Mouse (Mus musculus) frontal cortex, postnatal 14 days (tissue): ENCODE results near the gene Il27ra.

Source experiments
- DNase-seq, 2 experiments: peaks; one replicate each; pipeline ENCODE4 v3.0.0; 2022; ENCODE audit warnings: low spot score in 2 of 2

The Il27ra gene

DNA sequence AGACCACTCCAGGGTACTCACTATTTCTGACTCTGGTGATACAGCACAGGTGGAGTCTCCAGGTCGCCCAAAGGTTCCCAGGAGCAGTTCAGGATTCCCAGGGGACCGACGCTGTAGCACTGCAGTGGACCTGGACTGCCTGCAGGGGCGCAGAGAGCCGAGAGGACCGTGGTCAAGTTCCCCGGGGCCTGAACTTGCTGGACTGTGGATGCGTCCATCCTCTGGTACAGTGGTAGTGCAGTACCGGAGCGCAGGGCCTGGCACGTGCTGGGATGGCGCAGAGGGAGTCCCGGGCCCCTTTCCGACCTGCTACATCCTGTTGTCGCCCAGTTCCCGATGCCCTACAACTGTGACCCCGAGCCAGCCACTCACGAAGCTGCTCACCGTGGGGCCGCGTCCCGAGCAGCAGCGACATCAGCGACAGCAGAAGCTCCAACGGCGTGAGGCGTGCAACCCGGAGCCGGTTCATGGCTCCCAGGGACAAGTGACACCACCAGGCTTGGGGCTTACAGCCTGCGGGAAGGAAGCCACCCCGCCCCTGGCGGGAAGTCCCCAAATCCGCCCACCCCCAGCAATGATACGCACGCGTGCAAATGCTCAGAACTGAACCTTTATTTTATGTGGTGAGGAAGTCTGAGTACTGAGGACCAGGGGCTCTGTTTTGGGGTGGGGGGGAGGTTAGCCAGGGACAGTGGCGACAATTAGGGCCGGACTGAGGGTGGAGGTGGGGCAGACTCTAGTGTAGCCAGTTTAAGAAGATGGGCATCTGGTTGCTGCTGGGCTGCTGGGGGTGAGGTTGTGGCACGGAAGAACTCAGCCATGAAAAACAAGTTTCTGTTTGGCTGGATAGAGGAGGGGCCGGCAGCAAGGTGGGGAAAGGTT lies at the start of gene Il27ra:
Gene Il27ra, minus strand, starts transcription at position 524 of the 882 bp plus-strand sequence.
- peak in 1 of 2 experiments; percentile 37 for DNase-seq

DNA sequence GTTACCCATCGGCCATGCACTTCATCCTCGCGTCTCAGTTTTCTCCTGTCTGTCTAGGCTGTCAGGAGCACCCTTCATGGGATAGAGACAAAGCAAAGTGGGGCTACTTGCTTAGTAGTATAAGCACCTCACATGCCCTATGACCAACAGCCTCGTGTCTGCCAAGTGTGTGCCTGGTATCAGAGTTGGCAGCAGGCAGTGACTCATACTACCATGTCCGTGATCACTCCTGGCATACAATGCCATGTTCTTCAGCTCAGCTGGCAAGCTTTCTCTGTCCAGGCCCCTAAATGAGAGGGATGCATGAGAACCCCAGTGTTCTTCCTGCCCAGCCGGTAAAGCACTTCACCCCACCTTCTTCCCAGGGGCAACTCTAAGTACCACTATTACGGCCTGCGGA lies 48.2 kb upstream of the Il27ra start:
- no peak for DNase-seq

DNA sequence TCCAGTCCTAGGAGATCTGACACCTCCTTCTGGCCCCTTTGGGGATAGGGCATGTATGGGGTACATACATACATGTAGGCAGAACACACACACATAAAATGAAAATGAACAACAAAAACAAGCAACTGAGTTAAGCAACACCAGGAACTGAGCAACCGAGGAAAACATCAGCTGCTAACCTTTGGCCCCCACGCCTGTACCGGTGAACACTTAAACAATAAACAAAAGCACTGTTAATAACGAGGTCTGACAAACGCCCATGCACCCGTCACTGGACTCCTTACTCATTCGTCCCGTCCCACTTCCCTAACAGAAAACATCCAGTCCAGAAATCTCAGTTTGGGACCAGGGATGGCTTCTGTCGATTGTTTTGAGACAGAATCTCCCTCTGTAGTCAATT lies 46.9 kb upstream of the Il27ra start:
- no peak for DNase-seq

DNA sequence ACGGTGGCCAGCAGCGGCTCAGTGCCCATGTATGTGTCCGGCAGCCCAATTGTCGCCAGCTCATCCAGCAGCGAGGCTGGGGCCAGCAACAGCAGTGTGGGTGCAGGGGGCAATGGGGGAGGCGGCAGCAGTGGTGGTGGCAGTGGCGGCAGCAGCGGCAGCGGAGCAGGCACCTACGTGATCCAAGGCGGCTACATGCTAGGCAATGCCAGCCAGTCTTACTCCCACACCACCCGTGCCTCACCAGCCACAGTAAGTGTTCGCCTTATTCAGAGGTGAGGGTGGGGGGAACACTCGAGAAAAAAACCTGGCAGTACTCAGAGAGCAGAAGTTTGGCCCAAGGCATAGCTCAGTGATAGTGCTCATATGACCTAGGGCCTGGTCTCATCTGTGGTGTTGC lies 45.4 kb upstream of the Il27ra start:
- no peak for DNase-seq

DNA sequence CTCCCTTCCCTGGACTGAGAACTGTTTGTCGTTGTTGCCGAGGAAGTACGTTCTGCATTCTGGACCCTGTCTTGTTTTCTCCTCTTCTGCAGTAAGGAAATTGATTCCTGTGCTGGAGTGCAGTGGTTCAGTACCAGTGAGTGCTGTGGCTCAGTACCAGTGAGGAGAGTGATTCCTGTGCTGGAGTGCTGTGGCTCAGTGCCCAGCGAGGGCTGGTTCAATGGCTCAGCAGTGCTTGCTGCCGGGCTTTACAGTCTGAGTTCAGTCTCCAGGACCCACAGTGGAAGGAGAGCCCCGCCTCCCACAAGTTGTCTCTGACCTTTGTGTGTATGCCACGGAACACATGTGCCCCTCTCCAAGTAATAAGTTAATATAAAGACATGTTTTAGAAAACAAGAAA lies 44.8 kb upstream of the Il27ra start:
- DNase-seq, result no peak

DNA sequence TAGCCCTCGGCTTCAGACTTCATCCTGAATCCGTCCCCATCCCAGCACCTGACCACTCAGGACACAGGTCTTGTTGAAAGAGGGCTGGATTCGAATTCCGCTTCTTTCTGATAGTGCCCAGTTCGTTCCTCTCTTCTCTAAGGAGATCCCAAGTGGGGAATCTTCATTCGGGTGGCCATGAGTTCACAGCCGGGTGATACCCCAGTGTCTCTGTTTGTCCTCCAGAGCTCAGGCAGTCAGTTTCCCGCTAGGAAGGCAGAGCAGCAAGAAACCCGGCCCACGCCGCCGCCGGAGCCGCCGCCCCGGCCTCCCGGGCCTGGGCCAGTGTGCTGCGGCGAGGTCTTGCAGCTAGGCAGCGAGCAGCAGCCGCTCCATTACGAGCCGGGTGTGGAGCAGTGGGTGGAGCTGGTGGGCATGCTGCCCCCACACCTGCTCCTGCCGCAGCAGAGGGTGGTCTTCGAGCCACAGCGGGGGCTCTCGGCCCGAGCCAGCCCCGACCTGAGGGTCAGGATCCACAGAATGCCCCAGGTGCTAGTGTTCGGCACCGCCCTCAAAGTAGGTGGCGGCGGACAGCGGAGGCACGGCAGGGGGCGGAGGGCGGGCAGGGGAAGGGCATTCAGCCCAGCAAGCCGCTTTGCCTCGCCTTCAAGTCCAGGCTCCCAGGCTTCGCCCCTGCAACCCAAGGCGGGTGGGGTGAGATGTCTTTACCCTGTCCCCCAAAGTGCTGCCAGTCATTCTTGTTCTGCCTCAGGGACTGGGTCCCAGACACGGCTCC lies 42.1 kb upstream of the Il27ra start:
- no peak for DNase-seq

DNA sequence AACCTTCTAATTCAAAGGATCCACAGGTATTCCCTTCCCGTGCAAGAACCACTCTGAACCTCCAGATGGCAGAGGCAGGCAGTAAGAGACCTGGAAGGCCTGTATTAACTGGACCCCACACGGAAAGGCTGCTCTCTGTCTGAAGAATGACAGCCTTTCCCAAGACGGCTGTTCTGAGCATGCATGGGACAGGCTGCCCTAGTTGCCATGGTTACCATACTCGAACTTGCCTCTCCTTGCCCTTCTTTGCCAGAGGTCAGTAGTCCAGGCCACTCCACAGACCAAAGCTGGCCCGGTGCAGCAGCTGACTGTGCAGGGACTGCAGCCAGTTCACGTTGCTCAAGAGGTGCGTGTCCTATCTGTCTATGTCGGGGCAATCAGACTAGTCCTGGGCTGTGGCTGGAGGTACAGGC lies 41.4 kb upstream of the Il27ra start:
- no peak for DNase-seq

DNA sequence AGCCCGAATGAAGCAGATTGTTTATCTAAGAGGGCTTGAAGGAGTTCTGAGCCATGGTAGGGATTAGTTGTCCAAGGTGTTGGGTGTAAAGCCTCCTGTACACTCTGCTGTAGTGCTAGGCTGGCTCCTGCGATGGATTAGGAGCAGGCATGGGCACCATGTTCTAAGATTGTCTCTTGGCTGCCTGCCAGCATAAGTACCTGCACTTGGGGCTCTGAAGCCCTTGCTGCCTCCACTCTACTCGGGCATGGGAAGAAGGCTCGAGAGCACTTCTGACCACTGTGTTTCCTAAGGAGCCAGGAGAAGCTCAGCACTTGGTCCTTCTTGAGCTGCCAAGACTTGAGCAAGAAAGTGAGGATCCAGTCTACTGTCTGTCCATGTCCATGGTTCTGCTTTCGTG lies 36.8 kb upstream of the Il27ra start:
- DNase-seq, result no peak

DNA sequence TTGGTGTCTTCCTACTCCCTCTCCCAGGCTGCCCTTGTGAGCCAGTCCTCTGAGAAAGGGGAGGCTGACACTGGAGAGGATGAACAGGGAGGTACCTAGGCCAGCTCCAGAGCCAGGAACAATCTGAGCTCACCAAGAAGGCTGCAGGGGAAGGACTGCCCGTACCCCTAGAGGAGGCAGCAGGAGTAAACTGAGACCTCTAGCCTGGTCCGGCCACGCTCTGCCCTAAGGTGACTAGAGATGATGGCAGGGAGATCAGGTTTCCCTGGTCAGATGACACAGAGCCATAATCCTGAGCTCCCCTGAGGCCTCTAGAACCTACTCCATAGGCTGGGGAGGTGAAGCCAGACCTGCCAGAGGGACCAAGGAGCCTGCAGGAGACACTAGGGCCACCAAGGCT lies 34.5 kb upstream of the Il27ra start:
- DNase-seq, result no peak

DNA sequence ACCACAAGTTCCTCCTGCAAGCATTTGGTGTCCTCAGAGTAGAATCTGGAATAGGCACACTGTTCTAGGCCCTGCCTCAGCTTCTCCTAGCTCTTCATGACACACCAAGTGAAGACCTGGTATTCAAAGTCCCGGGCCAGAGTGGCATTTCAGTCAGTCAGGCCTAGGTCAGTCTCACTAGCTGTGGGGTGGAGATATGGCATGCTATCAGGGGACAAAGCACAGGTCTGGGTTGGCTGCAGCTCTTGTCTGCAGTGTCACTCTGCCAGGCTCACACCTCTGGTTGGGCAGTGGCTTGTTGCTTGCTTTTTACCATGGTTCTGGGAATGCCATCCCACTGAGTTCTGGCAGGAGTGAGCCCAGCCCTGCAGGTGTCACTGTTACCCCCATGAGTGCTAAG lies 34.0 kb upstream of the Il27ra start:
- DNase-seq, result no peak

DNA sequence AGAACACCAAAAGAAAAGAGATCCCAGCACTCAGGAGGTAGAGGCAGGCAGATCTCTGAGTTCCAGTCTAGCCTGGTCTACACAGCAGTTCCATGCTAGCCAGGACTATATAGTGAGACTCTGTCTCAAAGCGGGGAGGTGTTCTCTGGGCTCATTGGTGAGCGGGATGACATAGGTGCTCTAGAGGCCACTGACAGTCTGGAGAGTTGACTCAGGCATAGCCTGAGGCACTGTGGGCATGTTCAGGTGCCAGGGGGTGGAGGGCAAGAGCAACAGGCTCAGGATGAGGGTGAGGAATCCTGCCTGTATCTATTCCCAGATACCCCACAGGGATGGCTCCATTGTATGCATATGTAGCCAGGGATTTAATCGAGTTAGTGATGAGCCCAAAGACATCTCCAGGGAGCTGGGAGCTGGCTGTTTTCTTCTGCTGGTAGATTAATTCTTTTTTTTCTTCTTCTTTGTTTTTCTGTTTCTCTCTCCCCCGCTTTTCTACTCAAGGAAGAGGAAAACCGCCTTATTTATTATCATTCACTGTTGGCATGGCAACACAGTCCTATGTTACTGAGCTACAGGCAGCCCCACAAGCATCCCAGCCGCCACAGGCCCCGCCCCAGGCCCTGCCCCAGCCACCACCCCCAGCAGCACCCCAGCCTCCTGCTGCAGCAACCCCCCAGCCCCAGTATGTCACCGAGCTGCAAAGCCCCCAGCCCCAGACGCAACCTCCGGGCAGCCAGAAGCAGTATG lies 31.0 kb upstream of the Il27ra start:
- no peak for DNase-seq

DNA sequence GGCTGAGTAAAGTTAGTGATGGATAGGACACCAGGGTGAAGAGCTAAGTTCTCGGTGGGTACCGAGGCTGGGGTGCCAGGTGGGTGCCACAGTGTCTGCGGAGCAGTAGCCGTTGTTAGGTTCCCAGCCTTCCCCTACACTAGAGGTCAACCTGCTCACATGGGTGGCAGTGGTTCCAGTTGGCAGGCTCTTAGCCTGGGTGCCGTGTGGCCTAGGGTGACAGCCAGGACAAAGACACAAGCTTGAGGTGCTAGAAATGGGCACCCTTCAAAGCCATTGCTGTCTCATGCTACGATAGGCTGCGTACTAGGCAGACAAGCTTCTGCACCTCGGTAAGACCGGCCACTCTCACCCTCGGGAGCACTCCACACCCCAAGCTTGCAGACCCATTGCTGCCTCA lies 29.9 kb upstream of the Il27ra start:
- no peak for DNase-seq

DNA sequence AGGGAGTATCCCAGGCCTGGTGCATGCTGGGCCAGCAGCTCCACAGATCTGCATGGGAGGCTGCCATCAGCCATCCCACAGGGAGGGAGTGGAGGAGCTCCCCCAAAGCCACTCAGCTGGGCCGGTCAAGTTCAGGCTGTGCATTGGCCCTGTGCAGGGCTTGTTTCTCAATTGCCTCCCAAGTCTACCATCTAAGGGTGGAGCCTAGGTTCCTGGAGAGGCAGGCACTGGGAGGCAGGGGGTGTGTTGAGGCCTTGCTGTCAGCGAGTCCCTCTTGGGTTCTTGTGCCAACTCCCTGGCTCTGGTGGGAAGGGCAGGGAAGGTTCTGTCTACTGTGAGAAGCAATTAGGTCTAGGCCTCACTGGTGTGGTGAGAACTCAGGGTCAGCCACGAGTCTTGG lies 29.5 kb upstream of the Il27ra start:
- no peak for DNase-seq

DNA sequence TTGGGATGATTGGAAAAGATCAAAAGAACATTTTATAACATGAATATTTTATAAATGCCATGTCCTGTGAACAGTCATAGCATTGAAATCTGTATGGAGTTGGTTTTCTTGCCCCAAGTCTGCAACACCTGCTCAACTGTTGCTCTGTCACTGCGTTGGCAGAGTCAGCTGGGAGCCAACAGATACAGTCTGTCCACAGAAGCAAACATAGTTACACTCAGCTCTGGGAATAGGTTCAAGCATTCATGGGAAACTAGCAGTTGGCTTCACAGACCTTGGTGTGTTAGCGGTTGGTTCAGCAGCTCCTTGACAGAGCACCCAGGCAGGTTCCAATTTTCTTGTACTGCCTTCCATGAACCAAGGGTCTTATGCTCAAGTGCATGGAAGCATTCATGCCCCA lies 28.3 kb upstream of the Il27ra start:
- peak in 1 of 2 experiments; percentile 29 for DNase-seq

DNA sequence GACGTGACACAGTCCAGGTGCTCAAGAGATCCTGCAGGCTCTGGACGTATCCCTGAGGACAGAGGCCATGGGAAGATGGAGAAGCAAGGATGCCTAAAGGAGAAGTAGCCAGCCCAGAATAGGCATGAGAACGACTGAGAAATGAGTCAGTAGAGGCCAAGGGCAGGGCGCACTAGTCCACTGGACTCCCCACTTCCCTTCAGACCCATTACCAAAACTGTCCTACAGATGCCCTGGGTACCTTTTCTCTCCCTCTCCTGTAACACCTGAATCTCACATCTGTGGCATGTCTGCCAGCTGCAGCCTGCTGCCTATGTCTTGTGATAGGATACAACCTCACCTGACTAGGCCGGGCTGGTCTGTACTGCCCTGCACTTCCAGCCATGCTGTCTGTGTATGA lies 27.9 kb upstream of the Il27ra start:
- no peak for DNase-seq

DNA sequence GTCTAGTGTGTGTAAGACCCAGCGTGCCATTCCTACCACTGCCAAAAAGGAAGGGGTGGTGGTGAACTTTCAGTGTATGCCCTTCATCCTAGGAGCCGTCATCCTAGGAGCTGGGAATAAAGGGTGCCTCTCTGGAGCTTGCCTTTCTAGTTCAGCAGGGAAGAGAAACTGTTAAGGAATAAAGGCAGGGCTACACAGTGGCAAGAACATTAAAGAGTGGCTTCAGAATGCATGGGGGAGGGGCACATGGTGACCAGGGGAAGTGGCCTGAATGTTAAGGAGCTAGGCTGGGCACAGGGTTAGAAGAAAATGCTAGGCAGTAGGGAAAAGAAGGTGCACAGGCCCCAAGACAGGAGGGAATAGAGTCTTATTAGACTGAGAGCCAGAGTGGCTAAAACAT lies 27.4 kb upstream of the Il27ra start:
- DNase-seq, result no peak

DNA sequence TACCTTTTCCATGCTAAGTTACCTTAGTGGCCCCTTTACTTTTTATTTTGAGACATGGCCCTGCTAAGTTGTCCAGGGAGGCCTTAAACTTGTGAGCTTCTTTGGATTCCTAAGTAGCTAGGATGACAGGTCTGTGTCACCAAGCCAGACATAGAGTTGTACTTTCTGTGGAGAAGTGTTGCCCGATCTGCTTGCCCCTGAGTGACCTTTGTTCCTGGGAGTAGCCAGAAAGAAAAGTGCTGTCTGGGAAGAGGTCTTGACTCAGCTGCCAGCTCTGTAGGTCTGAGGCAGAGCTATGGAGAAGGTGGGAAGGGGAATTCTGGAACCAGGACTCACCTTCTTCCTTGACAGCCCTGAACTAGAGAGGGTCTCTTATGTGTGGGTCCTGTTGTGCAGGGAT lies 26.8 kb upstream of the Il27ra start:
- no peak for DNase-seq

DNA sequence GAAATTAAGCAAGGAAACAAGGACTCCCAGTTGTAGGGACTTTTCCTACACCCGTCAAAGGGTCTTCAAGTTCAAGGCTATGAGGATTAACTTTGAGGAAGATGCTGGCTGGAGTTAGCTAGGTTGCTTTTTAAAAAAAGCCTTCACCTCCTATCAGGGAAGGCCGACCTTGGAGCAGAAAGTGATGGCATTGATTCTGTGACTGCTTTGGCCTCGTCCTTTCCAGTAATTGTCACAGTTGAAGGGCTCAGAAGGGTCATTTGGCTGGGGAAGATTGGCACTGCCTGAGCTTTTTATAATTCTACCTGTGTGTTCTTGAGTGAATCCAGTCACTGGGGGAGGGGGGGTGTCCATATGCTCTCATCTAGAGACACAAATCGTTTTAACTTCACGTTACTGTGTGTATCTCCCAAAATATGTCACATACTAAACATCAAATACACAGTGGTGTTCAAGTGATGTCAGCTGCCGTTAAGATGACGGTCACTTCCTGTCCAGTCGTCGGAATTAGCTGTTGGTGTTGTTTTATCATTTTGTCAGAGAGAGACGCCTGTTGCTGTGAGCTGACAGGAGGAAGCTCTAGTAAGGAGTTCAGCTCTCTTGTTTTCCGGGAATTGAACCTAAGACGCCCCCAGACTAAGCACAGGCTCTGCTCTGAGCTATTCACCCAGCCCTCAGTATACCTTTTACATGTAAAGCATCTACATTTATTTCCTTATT lies 26.1 kb upstream of the Il27ra start:
- DNase-seq, result no peak

DNA sequence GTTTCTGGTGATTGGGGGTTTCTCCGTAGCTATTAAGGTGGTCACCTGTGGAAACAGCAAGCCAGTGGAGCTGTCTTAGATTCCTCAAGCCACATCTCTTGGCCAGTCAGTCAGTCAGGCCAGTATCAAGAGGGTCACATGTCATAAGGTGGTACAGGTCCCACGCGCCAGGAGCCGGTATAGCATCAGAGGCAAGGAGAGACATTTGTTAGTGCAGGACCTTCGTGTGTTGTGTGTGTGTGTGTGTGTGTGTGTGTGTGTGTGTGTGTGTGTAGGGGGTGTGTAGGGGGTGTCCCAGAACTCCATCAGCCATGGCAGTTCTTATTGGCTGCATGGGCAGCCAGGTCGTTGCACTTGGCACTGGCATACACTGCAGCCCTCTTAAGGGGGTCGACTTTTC lies 25.5 kb upstream of the Il27ra start:
- no peak for DNase-seq

DNA sequence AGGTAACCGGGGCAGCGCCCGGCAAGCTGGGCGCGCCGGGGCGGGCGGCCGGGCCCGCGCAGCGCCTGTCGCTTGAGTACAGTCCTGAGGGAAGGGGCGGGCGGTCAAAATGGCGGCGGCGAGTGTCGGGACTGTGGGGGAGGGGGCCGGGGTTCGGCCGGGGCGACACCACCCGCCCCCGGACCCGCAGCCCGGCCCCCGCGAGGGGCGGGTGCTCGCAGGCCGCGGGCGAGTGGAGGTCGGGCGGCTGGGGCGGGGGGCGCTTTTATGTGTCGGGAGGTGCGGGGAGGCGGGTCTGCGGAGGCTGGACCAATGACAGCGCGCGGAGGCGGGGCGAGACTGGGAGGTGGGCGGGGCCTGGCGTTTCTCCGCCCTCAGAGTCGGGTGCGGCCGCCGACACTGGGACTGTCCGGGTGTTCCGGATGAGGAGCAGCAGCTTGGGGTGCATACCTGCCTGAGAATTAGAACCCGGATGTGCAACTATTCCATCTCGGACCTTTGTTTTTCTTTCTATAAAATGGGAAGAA lies 24.7 kb upstream of the Il27ra start:
- peak; percentile 88 to 95 for DNase-seq

DNA sequence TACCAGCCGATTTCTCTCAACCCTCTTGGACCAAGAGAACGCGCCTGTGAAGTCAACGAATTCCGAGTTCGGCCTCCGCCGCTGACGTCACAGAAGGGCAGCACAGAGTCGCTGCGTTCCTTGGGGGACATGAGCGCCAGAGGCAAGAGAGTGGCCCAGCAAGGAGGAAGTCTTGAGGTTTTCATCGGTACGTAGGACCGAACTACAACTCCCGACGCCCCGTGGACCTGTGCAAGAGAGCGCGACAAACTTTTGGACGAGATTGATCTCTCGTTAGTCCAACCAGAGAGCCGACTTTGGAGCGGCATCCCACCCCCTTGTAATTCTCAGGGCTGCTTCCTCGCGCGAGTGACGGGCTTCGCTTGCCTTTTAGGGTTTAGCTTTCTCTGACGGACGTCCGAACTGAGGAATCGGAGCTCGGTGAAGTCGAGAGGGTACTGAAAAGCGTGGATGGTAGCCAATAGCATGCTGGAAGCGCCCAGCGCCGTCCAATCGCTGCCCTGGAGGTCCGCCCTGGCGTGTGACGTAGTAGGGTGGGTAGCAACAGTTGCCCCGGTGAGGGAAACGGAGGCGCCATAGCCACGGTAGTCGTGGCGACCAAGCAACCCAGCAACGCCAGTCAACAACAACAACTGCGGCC lies 24.0 kb upstream of the Il27ra start, which contains the start of gene Rfx1:
Gene Rfx1, plus strand, starts transcription at position 544 of the 640 bp plus-strand sequence.
- peak; percentile 99 to 100 for DNase-seq
